Mouse (Mus musculus) heart, embryonic 12.5 days (tissue): Measurements from ENCODE around the gene Gsto2. TPM values are rescaled to one million over a fixed set of nuclear protein-coding genes. Genes with fewer than 3 reads are reported as not detected.

ENCODE experiments used
- ATAC-seq: fragments of 200-750 bp; cut with Nextera tagmentation; 2 replicates; pipeline ENCODE4 v1.8.0; 2017; ENCODE audit warnings: moderate TSS enrichment, moderate library complexity; ENCODE audit not compliant: insufficient number of reproducible peaks, low FRiP score
- H3K27ac ChIP-seq: fragments of 300-500 bp; sonication (generic); 2 replicates; pipeline ENCODE4 v1.5.1; 2016; ENCODE audit warnings: mild to moderate bottlenecking, moderate library complexity; ENCODE audit not compliant: poor library complexity, severe bottlenecking
- H3K27me3 ChIP-seq: fragments of 300-500 bp; sonication (generic); replicated peaks from 2 replicates; pipeline ENCODE4 v1.6.1; 2016; ENCODE audit warnings: mild to moderate bottlenecking, moderate library complexity
- H3K36me3 ChIP-seq: fragments of 300-500 bp; sonication (generic); 2 replicates; pipeline ENCODE4 v1.6.1; 2016; ENCODE audit warnings: mild to moderate bottlenecking, moderate library complexity
- H3K4me1 ChIP-seq: fragments of 300-500 bp; sonication (generic); replicated peaks from 2 replicates; pipeline ENCODE4 v1.6.1; 2016; ENCODE audit warnings: mild to moderate bottlenecking
- H3K4me2 ChIP-seq: fragments of 300-500 bp; sonication (generic); 2 replicates; pipeline ENCODE4 v1.6.1; 2016; ENCODE audit warnings: mild to moderate bottlenecking, moderate library complexity
- H3K4me3 ChIP-seq: fragments of 300-500 bp; sonication (generic); 2 replicates; pipeline ENCODE4 v1.5.1; 2016; ENCODE audit warnings: mild to moderate bottlenecking
- H3K9ac ChIP-seq: fragments of 300-500 bp; sonication (generic); 2 replicates; pipeline ENCODE4 v1.6.1; 2016; ENCODE audit warnings: mild to moderate bottlenecking, moderate library complexity
- H3K9me3 ChIP-seq: fragments of 300-500 bp; sonication (generic); replicated peaks from 2 replicates; pipeline ENCODE4 v1.6.1; 2016; ENCODE audit warnings: mild to moderate bottlenecking, moderate library complexity
- WGBS: fragments of 180-500 bp; shearing (Covaris S2); methylation state at CpG from one replicate; pipeline ENCODE4 v1.1.7; 2016; 5-methylcytosine and 5-hydroxymethylcytosine counted together
- polyA plus RNA-seq: library from polyadenylated mRNA; unstranded; fragments of >200 nt; fragmentation: Nextera tagmentation; extraction: Ambion mirVana; gene quantifications from 2 replicates; pipeline ENCODE4 v1.2.1, GENCODE M21; 2016

The Gsto2 gene
- polyA plus RNA-seq, result 0.76 and 1.3 TPM in 2 replicates

DNA sequence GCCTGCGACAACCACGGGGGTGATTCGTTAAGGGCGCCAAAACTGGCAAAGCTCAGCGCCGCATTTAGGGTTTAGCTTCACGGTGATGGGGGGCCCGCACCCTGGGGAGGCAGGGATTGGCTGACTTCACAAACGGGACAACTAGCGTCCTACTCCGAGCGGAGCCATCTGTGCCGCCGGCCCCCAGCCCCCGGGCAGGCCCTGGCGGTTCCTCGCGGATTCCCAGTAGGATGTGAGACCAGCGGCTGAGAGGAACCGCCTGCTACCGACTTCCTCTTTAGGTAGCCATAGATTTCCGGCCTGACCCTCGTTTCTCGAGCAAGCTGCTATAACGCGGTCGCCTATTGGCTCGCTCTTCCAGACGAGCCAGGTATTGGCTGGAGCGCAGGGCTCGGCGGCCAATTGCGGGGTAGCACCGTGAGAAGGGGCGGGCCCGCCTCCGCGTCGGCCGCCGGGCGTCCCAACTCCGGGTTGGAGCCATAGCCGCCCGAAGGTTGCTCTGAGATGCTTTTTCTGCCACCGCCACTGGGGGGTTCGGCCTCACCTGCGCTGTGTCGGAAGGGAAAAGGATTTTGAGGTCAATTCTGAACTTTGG, at the start of gene Gsto2:
Gsto2 (plus strand) TSS at position 182 of the 595 bp plus-strand sequence.
- peak within 1 kb of the TSS; percentile 81 for H3K9ac ChIP-seq
- under 1% methylated on average over 49 of the region's 49 CpGs for WGBS
- H3K4me3 ChIP-seq, result peak within 1 kb of the TSS; percentile 77
- peaks cover 9% of the 10 kb centered on the region; the same call in 1 of the 2 replicates for H3K36me3 ChIP-seq
- H3K27me3 ChIP-seq, result 0 out of 2 replicates have a peak, but pooled peaks cover 5% of the 10 kb centered on the region
- peak within 1 kb of the TSS; percentile 86 for H3K4me2 ChIP-seq
- peak within 1 kb of the TSS; percentile 73; the same call in 1 of the 2 replicates for H3K27ac ChIP-seq
- peak; percentile 100 for ATAC-seq
- H3K9me3 ChIP-seq, result no peaks in the 10 kb centered on the region
- 0 out of 2 replicates have a peak, but pooled peaks cover 4% of the 10 kb centered on the region for H3K4me1 ChIP-seq

DNA sequence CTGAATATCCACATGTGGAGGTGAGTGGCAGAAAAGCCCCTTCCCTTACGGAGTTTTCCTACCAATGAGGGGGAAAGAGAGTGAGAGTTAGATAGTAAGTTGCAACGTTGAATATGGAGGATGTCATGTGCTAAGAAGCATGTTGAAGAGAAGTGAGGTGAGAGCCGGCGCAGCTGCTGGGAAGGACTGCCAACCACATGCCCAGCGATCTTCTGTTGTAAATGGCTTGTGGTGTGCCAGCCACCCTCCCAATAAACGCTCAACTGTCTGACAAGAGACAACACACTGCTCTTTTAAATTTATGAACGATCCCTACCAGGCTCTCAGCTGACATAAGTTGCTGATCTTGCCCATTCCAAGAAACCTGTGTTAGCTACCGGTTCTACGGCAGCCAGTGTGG, 47.6 kb upstream of the Gsto2 start:
- peaks cover 7% of the 10 kb centered on the region for H3K27me3 ChIP-seq
- no peaks in the 10 kb centered on the region for H3K9me3 ChIP-seq
- no peak for ATAC-seq
- H3K4me1 ChIP-seq, result no peaks in the 10 kb centered on the region
- WGBS, result 78% methylated on average over 9 of the region's 9 CpGs
- H3K4me2 ChIP-seq, result no peak overlapping the region
- no peaks in the 10 kb centered on the region for H3K36me3 ChIP-seq
- H3K4me3 ChIP-seq, result no peak overlapping the region
- no peak overlapping the region for H3K9ac ChIP-seq
- H3K27ac ChIP-seq, result no peak overlapping the region

DNA sequence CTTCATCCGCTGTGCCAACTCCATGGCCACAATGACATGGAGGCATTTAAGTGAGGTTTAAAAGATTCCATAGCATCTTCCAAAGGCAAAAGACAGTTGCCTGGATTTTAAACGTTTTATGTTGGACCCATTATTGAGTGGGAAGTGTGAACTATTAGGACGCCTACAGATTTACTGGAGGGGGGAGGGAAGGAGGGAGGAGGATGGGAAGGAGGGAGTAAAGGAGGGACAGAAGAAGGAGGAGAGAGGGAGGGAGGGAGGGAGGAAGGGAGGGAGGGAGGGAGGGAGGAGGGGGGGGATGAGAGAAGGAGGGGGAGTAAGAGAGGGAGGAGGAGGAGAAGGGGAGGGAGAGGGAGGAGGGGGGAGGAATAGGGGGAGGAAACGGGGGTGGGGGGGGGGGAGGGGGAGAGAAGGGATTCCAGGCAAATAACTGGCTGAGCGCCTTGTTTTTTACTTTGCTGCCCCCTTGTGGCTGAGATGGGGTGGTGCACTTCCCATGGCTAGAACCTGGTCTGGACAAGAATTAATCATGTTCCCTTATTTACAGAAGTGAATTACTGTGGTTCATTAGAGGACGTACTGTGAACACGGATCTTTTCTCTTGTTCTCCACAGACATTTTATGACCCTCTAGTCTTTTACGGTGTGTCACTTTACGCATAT, 44.4 kb upstream of the Gsto2 start:
- Histone ChIP-seq H3K4me2 (no peak overlapping the region; the same call in 1 of the 2 replicates), H3K4me3 (no peak overlapping the region), H3K9ac (no peak overlapping the region), H3K27me3 (peaks cover 16% of the 10 kb centered on the region), H3K36me3 (no peaks in the 10 kb centered on the region), H3K27ac (no peak overlapping the region), H3K4me1 (no peaks in the 10 kb centered on the region), H3K9me3 (no peaks in the 10 kb centered on the region)
- ATAC-seq, result no peak
- WGBS, result 19% methylated on average over 8 of the region's 9 CpGs

DNA sequence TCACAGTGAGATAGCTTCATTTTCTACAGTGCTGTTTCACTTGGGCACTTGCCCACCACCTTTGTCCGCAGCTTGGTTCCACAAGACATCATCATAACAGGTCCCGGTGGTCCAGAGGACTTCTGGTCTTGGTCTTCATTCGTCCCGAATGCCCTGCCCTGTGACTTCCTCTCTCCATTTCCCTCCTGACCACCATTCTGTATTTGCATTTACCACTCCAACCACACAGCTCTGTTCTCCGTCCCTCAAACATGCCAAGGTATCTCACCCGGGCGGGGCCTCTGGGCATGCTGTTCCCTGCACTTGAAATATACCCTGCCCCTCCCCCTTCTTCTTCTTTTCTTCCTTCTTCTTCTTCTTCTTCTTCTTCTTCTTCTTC, 43.9 kb upstream of the Gsto2 start:
- Histone ChIP-seq H3K9ac (no peak overlapping the region), H3K27ac (no peak overlapping the region), H3K4me3 (no peak overlapping the region), H3K36me3 (no peaks in the 10 kb centered on the region), H3K4me1 (no peaks in the 10 kb centered on the region), H3K4me2 (no peak overlapping the region), H3K27me3 (peaks cover 16% of the 10 kb centered on the region), H3K9me3 (no peaks in the 10 kb centered on the region)
- WGBS, result 54% methylated on average over 7 of the region's 7 CpGs
- ATAC-seq, result 0 out of 2 replicates have a peak, but pooled peaks have one; percentile 36

DNA sequence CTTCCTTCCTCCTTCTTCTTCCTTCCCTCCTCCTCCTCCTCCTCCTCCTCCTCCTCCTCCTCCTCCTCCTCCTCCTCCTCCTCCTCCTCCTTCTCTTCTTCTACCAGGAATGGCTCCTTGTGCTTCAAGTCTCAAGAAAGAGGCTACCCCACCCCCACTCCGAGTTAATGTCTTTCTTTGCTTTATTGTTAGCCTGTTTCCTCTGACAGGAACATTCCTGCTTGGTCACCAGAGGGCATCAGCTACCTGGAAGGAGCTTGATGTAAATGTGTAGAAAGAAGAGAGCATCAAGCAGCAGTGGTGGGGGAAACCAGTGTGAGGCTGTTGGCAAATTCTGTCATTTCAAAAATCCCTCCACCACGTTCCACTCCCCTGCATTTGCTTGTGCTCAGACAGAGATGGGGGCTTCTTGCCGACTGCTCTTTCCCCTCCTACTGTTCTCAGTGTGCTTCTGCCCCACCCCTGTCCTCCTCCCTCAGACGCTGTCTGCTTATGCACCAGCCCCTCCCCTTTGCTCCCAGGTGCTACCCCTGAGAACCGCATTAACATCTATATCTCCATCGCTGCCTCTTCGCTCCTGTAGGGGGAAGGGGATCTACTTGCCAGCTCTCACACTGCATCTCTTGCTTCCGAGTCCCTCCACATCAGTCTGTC, 43.1 kb upstream of the Gsto2 start:
- no peak overlapping the region for H3K4me3 ChIP-seq
- H3K9me3 ChIP-seq, result no peaks in the 10 kb centered on the region
- no peaks in the 10 kb centered on the region for H3K36me3 ChIP-seq
- H3K27ac ChIP-seq, result no peak overlapping the region
- 14% methylated on average over 8 of the region's 8 CpGs for WGBS
- ATAC-seq, result no peak
- no peaks in the 10 kb centered on the region for H3K4me1 ChIP-seq
- H3K4me2 ChIP-seq, result no peak overlapping the region
- H3K9ac ChIP-seq, result no peak overlapping the region
- peaks cover 16% of the 10 kb centered on the region for H3K27me3 ChIP-seq

DNA sequence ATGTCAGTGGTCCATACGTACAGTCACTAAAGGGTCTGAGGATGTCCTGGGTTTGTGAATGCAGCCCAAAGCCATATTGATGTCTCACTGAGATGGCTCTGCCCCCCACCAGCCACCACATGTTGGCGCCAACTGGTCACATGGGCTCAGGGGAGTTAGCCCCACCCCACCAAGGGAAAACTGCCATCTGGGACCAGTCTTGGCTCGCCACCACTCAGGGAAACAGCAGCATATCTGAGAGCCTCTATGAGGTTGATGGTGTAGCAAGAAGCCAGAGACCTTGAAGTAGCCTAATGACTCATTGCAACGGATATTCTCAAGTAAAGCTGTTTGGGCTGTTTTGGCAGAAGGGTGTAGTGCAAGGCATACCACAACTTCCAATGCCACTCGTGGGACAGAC, 41.3 kb upstream of the Gsto2 start:
- Histone ChIP-seq H3K4me3 (no peak overlapping the region), H3K4me1 (no peaks in the 10 kb centered on the region; the same call in 1 of the 2 replicates), H3K9ac (no peak overlapping the region), H3K36me3 (no peaks in the 10 kb centered on the region), H3K27me3 (peaks cover 16% of the 10 kb centered on the region), H3K4me2 (no peak overlapping the region), H3K27ac (no peak overlapping the region), H3K9me3 (no peaks in the 10 kb centered on the region)
- 67% methylated on average over 5 of the region's 5 CpGs for WGBS
- no peak for ATAC-seq

DNA sequence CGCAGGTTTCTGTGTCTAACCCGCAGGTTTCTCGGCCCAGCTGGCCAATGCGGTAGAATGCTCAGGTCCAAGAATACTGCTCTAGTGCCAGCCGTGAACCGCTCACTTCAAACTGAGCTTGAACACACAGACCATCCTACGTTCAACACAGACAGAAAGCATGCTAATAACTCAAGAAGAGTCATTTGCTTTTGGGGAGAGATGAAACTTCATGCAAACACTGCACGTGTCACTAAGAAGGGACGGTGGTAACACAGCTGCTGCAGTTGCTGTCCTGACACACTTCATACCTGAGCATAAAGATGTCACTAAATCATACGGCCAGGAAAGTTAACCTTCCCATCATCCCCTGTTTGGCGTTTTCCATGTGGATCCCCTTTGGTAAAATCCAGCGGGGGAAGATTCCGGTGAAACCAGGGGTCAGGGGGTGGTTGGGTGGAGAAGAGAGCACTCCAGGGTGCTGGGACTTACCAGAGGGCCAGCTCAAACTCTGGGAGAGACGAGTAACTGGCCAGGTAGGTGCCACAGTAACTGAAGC, 35.4 kb upstream of the Gsto2 start:
- Histone ChIP-seq H3K4me2 (no peak overlapping the region), H3K36me3 (no peaks in the 10 kb centered on the region), H3K4me1 (no peaks in the 10 kb centered on the region; the same call in 1 of the 2 replicates), H3K4me3 (no peak overlapping the region), H3K27me3 (no peaks in the 10 kb centered on the region; the same call in none of the 2 replicates), H3K9ac (no peak overlapping the region), H3K9me3 (no peaks in the 10 kb centered on the region), H3K27ac (no peak overlapping the region)
- 79% methylated on average over 14 of the region's 14 CpGs for WGBS
- ATAC-seq, result no peak

DNA sequence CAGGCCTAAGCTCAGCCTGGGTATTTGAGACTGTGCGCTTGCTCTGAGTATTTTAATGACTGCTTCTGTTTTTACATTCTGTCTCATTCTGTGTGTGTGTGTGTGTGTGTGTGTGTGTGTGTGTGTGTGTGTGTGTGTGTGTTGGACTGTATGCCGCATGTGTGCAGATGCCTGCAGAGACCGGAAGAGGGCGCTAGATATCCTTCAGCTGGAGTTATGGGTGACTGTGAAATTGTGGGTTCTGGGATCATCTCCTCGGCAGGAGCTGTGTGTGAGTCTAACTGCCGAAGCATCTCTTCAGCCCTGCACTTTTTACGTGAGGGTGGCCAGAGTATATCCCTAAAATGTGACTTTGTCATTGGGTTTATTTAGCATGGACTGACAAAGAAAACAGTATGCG, 34.2 kb upstream of the Gsto2 start:
- Histone ChIP-seq H3K4me1 (no peaks in the 10 kb centered on the region; the same call in 1 of the 2 replicates), H3K36me3 (no peaks in the 10 kb centered on the region), H3K9me3 (no peaks in the 10 kb centered on the region), H3K9ac (no peak overlapping the region), H3K4me2 (no peak overlapping the region), H3K4me3 (no peak overlapping the region), H3K27me3 (no peaks in the 10 kb centered on the region; the same call in none of the 2 replicates), H3K27ac (no peak overlapping the region)
- no peak for ATAC-seq
- 95% methylated on average over 8 of the region's 8 CpGs for WGBS

DNA sequence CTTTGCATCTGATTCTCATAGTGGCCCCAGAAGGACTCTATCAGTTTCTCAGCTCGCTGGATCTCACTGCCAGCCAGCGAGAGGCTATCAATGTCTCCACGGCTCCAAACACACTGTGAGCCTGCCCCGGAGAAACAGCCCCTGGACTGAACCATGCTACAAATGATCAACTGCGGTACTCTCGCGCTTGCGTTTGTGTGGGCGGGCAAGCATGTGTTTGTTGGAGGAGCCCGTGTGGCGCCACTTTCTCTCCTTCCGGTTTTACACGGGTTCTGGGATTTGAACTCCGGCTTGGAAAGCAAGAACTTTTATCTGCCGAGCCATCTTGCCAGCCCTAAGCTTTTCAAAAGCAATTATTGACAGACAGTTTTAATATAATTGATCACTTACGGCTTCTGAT, 33.0 kb upstream of the Gsto2 start:
- H3K4me3 ChIP-seq, result no peak overlapping the region
- peaks cover 7% of the 10 kb centered on the region for H3K4me1 ChIP-seq
- no peaks in the 10 kb centered on the region for H3K9me3 ChIP-seq
- no peak overlapping the region for H3K27ac ChIP-seq
- ATAC-seq, result no peak
- no peaks in the 10 kb centered on the region for H3K36me3 ChIP-seq
- WGBS, result 77% methylated on average over 16 of the region's 16 CpGs
- H3K27me3 ChIP-seq, result peaks cover 7% of the 10 kb centered on the region
- no peak overlapping the region for H3K4me2 ChIP-seq
- H3K9ac ChIP-seq, result no peak overlapping the region

DNA sequence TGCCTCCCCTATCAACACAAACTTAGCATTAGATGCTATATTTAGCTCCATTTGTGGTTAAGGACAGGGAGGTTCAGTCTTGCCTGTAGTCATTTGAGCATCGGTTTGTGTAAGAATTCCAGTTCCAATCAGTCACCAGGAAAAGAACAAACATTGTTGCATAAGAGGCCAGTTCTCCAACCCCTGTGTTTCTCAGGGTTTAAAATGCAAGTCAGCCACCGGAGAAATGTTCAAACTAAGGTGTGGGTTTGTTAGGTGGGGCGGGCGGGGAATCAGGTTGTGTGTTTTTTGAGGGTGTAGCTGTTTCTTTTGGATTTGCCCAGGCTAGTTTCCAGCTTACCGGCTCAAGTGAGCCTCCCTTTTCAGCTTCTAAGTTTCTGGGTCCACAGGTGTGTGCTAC, 30.7 kb upstream of the Gsto2 start:
- H3K9ac ChIP-seq, result no peak overlapping the region
- H3K27ac ChIP-seq, result no peak overlapping the region
- peaks cover 14% of the 10 kb centered on the region for H3K27me3 ChIP-seq
- WGBS, result 83% methylated on average over 5 of the region's 5 CpGs
- no peak overlapping the region for H3K4me2 ChIP-seq
- no peak overlapping the region for H3K4me3 ChIP-seq
- H3K36me3 ChIP-seq, result no peaks in the 10 kb centered on the region
- ATAC-seq, result no peak
- no peaks in the 10 kb centered on the region for H3K9me3 ChIP-seq
- H3K4me1 ChIP-seq, result peaks cover 10% of the 10 kb centered on the region

DNA sequence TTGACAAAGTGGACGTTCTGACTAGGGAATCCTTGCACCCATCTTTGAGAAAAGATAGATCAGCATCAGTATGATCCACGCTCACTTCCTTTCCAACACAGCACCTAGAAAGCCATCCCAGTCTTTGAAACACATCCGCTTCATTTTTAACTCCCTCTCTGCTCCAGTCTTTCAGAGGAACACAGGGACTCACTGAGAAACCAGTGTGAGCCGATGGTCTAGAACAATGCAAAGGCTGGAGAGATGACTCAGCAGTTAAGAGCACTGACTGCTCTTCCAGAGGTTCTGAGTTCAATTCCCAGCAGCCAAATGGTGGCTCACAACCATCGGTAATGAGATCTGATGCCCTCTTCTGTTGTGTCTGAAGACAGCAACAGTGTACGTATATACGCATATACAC, 29.6 kb upstream of the Gsto2 start:
- 78% methylated on average over 7 of the region's 7 CpGs for WGBS
- H3K4me2 ChIP-seq, result no peak overlapping the region
- no peak for ATAC-seq
- no peak overlapping the region for H3K4me3 ChIP-seq
- no peaks in the 10 kb centered on the region for H3K36me3 ChIP-seq
- peaks cover 20% of the 10 kb centered on the region for H3K27me3 ChIP-seq
- no peak overlapping the region for H3K27ac ChIP-seq
- no peaks in the 10 kb centered on the region for H3K9me3 ChIP-seq
- no peak overlapping the region for H3K9ac ChIP-seq
- peaks cover 10% of the 10 kb centered on the region for H3K4me1 ChIP-seq
